8 mouse cellular contexts compared by ENCODE assay signal in the genomic region with DNA sequence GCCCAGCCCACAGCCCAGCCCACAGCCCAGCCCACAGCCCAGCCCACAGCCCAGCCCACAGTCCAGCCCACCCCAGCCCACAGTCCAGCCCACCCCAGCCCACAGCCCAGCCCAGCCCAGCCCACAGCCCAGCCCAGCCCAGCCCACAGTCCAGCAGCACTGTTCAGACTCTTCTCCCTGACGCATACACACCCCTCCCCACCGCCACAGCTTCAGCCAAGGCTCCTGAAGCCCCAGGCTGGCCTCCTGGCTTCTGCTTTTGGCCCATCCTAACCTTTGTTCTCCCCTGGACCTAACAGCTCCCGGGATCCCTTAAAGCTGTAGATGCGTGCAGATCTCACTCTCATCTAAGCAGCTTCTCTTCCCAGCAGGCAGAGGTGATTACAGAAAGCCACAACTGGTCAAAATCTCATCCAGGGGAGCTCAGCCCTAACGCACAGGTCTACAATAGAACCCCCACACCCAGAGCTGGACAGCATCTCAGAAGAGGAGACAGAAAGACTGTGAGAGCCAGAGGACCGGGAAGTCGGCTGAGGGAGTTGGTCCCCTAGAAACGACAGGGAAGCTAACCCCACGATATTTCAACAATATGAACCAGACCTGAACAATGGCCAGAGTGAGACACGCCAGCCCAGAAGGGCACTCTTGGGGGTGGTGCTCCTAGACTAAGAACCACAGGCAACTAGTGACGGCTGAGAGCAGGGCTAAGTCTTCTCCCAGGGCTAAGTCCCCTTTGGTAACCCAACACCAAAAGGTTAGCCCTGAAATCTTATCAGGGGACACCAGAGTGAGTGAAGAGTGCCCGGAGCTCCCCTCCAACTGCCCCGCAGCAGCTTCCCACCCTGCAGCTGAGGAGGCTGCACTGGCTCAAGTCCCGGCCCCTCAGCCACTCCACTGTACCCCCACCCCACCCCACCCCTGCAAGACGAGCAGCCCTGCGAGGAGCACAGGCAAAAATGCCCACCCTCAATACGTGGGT. TPM values are rescaled to one million over a fixed set of nuclear protein-coding genes. Genes with fewer than 3 reads are reported as not detected.
A peak's percentile ranks its signal among the peaks of the same experiment; 100 is the strongest.
DNase-seq lines count a peak whose midpoint lies in the region; ATAC-seq and TF ChIP-seq lines count a peak whose summit lies in the region.

No protein-coding gene starts in this region.

- WGBS in limb, embryonic 14.5 days, result 17% methylated on average over 17 of the region's 17 CpGs
- 24% methylated on average over 17 of the region's 17 CpGs for WGBS in midbrain, postnatal 0 days

- TF ChIP-seq CTCF in brain, embryonic 14.5 days (IDR thresholded peaks at IDR 0.05; ENCODE audit: borderline replicate concordance, extremely low read depth, insufficient read depth, insufficient read length), result no peak
- no peak for TF ChIP-seq CTCF in midbrain, postnatal 0 days (IDR thresholded peaks at IDR 0.05)

- H3K4me3 ChIP-seq in limb, embryonic 14.5 days (replicated peaks; ENCODE audit: low read length), result 0 out of 2 replicates have a peak overlapping the region, but pooled peaks have one; percentile 9
- no peak overlapping the region for H3K4me3 ChIP-seq in midbrain, postnatal 0 days (ENCODE audit: low read depth, low read length)

- no peaks in the 10 kb centered on the region for H3K36me3 ChIP-seq in limb, embryonic 14.5 days (ENCODE audit: control insufficient read depth, insufficient read depth, low read length)
- H3K36me3 ChIP-seq in midbrain, postnatal 0 days (ENCODE audit: insufficient read depth, low read length), result no peaks in the 10 kb centered on the region

- no peaks in the 10 kb centered on the region for H3K27me3 ChIP-seq in limb, embryonic 14.5 days (ENCODE audit: control insufficient read depth, insufficient read depth, low read length)
- H3K27me3 ChIP-seq in midbrain, postnatal 0 days (ENCODE audit: insufficient read depth, low read length), result no peaks in the 10 kb centered on the region

- no peak overlapping the region for H3K27ac ChIP-seq in limb, embryonic 14.5 days (replicated peaks; ENCODE audit: low read depth, low read length)
- no peak overlapping the region for H3K27ac ChIP-seq in midbrain, postnatal 0 days (ENCODE audit: low read depth, low read length)

- peak; percentile 36 to 42 for ATAC-seq in hematopoietic stem cell, adult 5-6 weeks (replicated peaks in 1 of 2; ENCODE audit: insufficient read depth in 1 of 2, low FRiP score in 2 of 2, low TSS enrichment in 1 of 2, low read depth in 1 of 2, poor library complexity in 2 of 2, severe bottlenecking in 2 of 2)
- ATAC-seq in limb, embryonic 14.5 days (ENCODE audit: low FRiP score, low read depth), result peak; percentile 70
- ATAC-seq in midbrain, postnatal 0 days (ENCODE audit: low FRiP score), result no peak

- no peaks in the 10 kb centered on the region for H3K9me3 ChIP-seq in limb, embryonic 14.5 days (ENCODE audit: control insufficient read depth, low read length)
- H3K9me3 ChIP-seq in midbrain, postnatal 0 days (ENCODE audit: low read length), result no peaks in the 10 kb centered on the region

- peak overlapping the region; percentile 22; the same call in 1 of the 2 replicates for H3K9ac ChIP-seq in limb, embryonic 14.5 days (ENCODE audit: low read depth, low read length, severe bottlenecking)
- no peak overlapping the region for H3K9ac ChIP-seq in midbrain, postnatal 0 days (replicated peaks; ENCODE audit: low read length, poor library complexity, severe bottlenecking)

- H3K4me1 ChIP-seq in limb, embryonic 14.5 days (ENCODE audit: control insufficient read depth, insufficient read depth, low read length), result peaks cover 7% of the 10 kb centered on the region
- H3K4me1 ChIP-seq in midbrain, postnatal 0 days (ENCODE audit: insufficient read depth, low read length), result no peaks in the 10 kb centered on the region

- TF ChIP-seq POLR2A in brain, embryonic 14.5 days (IDR thresholded peaks at IDR 0.05; ENCODE audit: borderline replicate concordance, extremely low read depth, insufficient read depth, insufficient read length, poor library complexity, severe bottlenecking), result no peak
- TF ChIP-seq POLR2A in limb, embryonic 14.5 days (IDR thresholded peaks at IDR 0.05; ENCODE audit: borderline replicate concordance, extremely low read depth, insufficient read depth, insufficient read length), result no peak

- peak overlapping the region; percentile 48 for H3K4me2 ChIP-seq in limb, embryonic 14.5 days (replicated peaks; ENCODE audit: low read depth, low read length, severe bottlenecking)
- peak overlapping the region; percentile 35 for H3K4me2 ChIP-seq in midbrain, postnatal 0 days (ENCODE audit: low read depth, low read length, poor library complexity, severe bottlenecking)

- DNase-seq in ES-CJ7 (ENCODE audit: low read depth, low spot score), result peak; percentile 11
- peak; percentile 77 for DNase-seq in brain, embryonic 14.5 days (ENCODE audit: low read depth)
- peak; percentile 58 for DNase-seq in limb, embryonic 14.5 days (ENCODE audit: low spot score)
- DNase-seq in midbrain, postnatal 0 days (ENCODE audit: low spot score), result peak; percentile 31
- DNase-seq in layer of hippocampus, adult 9-11 months, result no peak
- no peak for DNase-seq in cerebellum, adult 8-10 months
- no peak for DNase-seq in thymus, postnatal 25 days

RNA-seq across cellular contexts. Expression of gene Uvrag, which starts 14.7 kb away (rescaled TPM):
- polyA plus RNA-seq in brain, embryonic 14.5 days (2012; rRNA removed), result 10.1 and 12.3 TPM in 2 replicates
- total RNA-seq in hematopoietic stem cell, adult 5-6 weeks (2017), result 34.4 and 39.3 TPM in 2 replicates
- 9.1 and 9.8 TPM in 2 replicates for polyA plus RNA-seq in limb, embryonic 14.5 days (2012; rRNA removed)
- polyA plus RNA-seq in limb, embryonic 14.5 days (2014; fragmentation: Nextera tagmentation; extraction: Ambion mirVana), result 16.2 and 19.4 TPM in 2 replicates
- 23.3 and 26.3 TPM in 2 replicates for total RNA-seq in midbrain, postnatal 0 days (2014; rRNA removed)
- 13.5 and 19.8 TPM in 2 replicates for polyA plus RNA-seq in midbrain, postnatal 0 days (2015; fragmentation: Nextera tagmentation; extraction: Ambion mirVana)

RNA-seq across cellular contexts. Expression of gene Dgat2, which starts 26.9 kb away (rescaled TPM):
- 12.7 and 13.1 TPM in 2 replicates for polyA plus RNA-seq in brain, embryonic 14.5 days (2012; rRNA removed)
- total RNA-seq in hematopoietic stem cell, adult 5-6 weeks (2017), result 0.69 and 5.9 TPM in 2 replicates
- polyA plus RNA-seq in limb, embryonic 14.5 days (2012; rRNA removed), result 23.0 and 23.5 TPM in 2 replicates
- 34.8 and 42.3 TPM in 2 replicates for polyA plus RNA-seq in limb, embryonic 14.5 days (2014; fragmentation: Nextera tagmentation; extraction: Ambion mirVana)
- 34.5 and 35.3 TPM in 2 replicates for total RNA-seq in midbrain, postnatal 0 days (2014; rRNA removed)
- 32.0 and 33.1 TPM in 2 replicates for polyA plus RNA-seq in midbrain, postnatal 0 days (2015; fragmentation: Nextera tagmentation; extraction: Ambion mirVana)

Comparison
In these comparisons a context has a peak if more than half of its experiments do, and no peak if none do; other contexts are left out.
1. DNase-seq: peak in ES-CJ7 (single experiment), brain, embryonic 14.5 days (single experiment), limb, embryonic 14.5 days (single experiment) and midbrain, postnatal 0 days (single experiment); none in layer of hippocampus, adult 9-11 months (single experiment), cerebellum, adult 8-10 months (single experiment) and thymus, postnatal 25 days (single experiment).